Mouse (Mus musculus): ENCODE results near the gene Rps6kc1.

Gene Rps6kc1

GRCm38 (mm10) chr1:190667326-190667725, 244.2 kb downstream of the Rps6kc1 start:
- no peak for DNase-seq (ENCODE audit: low spot score)

GRCm38 (mm10) chr1:190665490-190665875, 246.1 kb downstream of the Rps6kc1 start:
- DNase-seq (ENCODE audit: low spot score) = no peak

- DNase-seq (ENCODE audit: low spot score) = no peak
Observed at GRCm38 (mm10) chr1:190664767-190665489, 246.6 kb downstream of the Rps6kc1 start.

GRCm38 (mm10) chr1:190663996-190664395, 247.6 kb downstream of the Rps6kc1 start:
- DNase-seq (ENCODE audit: low spot score) = no peak

DNA sequence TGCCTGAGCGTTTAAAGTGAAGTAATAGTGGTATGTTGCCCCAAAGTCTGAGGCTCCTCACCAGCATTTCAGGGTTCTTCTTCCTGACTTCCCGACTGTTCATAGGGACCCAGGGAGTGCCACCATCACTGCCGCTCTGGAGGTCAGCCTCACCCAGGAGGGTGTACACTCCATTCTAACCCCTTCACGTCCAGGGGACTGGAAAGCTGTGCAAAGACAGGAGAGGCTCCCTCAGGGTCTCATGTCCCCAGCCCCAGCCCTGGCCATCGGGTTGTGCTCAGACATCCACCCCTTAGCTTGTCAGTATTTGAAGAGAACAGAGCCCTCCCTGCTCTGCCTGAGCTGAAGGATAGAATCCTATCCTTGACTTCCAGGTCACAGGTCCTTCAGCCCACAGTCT, 248.8 kb downstream of the Rps6kc1 start:
- no peak for DNase-seq (ENCODE audit: low spot score)

- peak; percentile 44 for DNase-seq (ENCODE audit: low spot score)
Observed at GRCm38 (mm10) chr1:190661764-190662163, 249.8 kb downstream of the Rps6kc1 start.

DNA sequence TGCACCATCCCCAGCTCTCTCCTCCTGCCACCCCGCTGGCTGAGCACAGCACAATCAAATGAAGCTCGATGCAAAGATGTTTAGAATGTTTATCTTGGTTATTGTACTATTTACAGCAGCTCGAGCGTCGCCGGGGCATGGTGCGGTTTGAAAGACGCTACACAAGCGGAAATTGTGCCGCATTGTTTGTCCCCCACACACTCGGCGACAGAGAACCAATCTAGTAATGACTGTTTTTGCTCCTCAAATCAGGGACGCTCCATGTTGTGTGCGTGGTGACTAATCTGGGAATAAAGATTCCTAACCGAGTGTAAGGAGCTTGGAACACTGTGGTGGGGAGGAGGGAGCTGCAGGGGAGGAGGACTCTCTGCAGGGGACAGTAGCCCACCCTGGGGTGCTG, 250.3 kb downstream of the Rps6kc1 start:
- no peak for DNase-seq (ENCODE audit: low spot score)

GRCm38 (mm10) chr1:190659722-190660502, 251.7 kb downstream of the Rps6kc1 start:
- DNase-seq (ENCODE audit: low spot score) = no peak

GRCm38 (mm10) chr1:190658266-190658665, 253.3 kb downstream of the Rps6kc1 start:
- DNase-seq (ENCODE audit: low spot score) = no peak

GRCm38 (mm10) chr1:190656089-190656488, 255.5 kb downstream of the Rps6kc1 start:
- DNase-seq (ENCODE audit: low spot score) = no peak

GRCm38 (mm10) chr1:190655651-190656050, 255.9 kb downstream of the Rps6kc1 start:
- no peak for DNase-seq (ENCODE audit: low spot score)

DNA sequence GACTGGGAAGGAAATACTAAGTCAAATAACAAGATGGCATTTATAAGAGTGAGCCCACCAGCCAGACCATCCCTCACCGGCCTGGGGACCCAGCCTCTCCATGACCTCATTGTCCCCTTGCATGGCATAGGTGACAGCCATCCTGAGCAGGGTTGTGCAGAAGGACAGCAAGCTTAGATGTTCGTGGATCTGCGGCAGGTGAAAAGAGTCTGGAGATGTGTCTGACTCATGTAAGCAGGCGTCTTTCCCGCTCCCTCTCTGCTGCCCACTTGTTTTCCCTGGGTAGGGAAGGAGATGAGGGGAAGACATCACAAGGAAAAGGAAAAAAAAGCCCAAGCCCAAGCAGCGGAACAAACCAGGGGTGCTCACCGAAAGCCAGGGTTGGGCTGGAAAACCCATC, 256.5 kb downstream of the Rps6kc1 start:
- DNase-seq (ENCODE audit: low spot score) = no peak

DNA sequence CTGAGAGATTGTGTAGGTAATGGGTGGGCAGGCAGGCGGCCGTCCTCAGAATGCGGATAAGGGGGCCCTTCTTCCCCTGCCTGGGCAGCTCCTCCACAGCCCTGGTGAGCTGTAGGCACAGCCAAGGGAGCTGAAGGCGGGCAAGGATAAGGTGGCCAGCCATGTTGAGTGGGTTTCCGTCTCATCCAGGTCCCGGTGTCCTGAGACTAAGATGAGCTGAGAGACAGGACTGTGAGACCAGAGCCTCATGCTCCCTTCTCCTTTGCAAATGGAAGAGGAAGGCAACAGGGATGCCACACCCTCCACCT, 256.9 kb downstream of the Rps6kc1 start:
- no peak for DNase-seq (ENCODE audit: low spot score)

- no peak for DNase-seq (ENCODE audit: low spot score)
Observed at GRCm38 (mm10) chr1:190653989-190654693, 257.4 kb downstream of the Rps6kc1 start.

DNA sequence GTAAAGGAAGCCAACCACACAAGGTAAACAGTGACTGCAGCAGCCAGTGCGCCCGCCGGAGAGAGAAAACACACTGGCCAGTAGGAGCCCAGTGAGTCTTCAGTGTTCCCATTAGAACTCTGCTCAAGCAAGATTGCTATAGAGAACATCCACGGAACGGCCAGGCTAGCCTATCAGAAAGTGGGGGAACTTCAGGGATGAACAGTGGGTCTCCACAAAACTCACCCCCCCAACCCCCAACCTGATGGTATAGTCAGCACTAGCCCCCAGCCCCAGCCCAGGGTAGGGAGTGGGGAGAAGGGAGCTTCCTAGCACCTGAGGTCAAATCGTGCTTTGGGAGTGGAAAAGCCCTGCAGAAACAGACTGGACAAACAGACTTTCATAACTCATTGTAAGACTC, 258.5 kb downstream of the Rps6kc1 start:
- no peak for DNase-seq (ENCODE audit: low spot score)
